Mouse (Mus musculus): ENCODE data around the gene Qpct.

- TF ChIP-seq CTCF (conservative IDR thresholded peaks at IDR 0.05 in 1 of 2, IDR thresholded peaks at IDR 0.05 in 1 of 2; ENCODE audit: low read depth in 2 of 2, low read length in 2 of 2) (no peak), UBTF (IDR thresholded peaks at IDR 0.05; ENCODE audit: low read depth, low read length) (no peak), TCF12 (IDR thresholded peaks at IDR 0.05; ENCODE audit: low read depth, low read length) (no peak), BHLHE40 (IDR thresholded peaks at IDR 0.05; ENCODE audit: low read depth, low read length) (no peak), POLR2AphosphoS2 (IDR thresholded peaks at IDR 0.05; ENCODE audit: low read depth, low read length) (no peak), ZC3H11A (IDR thresholded peaks at IDR 0.05; ENCODE audit: low read depth, low read length) (no peak), POLR2A (IDR thresholded peaks at IDR 0.05; ENCODE audit: low read depth, low read length) (no peak)
Observed at GRCm38 (mm10) chr17:79013625-79014024, 38.1 kb upstream of the Qpct start.

Measured in CH12.LX (cell line).